Mouse (Mus musculus) stomach, postnatal 0 days (tissue): Measurements from ENCODE around the gene Grin2a.

ENCODE experiments used
- CTCF ChIP-seq: IDR thresholded peaks from 2 replicates; pipeline ENCODE4 v1.5.1; 2016; ENCODE audit warnings: antibody characterized with exemption, low read depth, mild to moderate bottlenecking, moderate library complexity
- EP300 ChIP-seq: optimal IDR thresholded peaks from 2 replicates; pipeline ENCODE3; 2016; ENCODE audit warnings: antibody characterized with exemption

DNA sequence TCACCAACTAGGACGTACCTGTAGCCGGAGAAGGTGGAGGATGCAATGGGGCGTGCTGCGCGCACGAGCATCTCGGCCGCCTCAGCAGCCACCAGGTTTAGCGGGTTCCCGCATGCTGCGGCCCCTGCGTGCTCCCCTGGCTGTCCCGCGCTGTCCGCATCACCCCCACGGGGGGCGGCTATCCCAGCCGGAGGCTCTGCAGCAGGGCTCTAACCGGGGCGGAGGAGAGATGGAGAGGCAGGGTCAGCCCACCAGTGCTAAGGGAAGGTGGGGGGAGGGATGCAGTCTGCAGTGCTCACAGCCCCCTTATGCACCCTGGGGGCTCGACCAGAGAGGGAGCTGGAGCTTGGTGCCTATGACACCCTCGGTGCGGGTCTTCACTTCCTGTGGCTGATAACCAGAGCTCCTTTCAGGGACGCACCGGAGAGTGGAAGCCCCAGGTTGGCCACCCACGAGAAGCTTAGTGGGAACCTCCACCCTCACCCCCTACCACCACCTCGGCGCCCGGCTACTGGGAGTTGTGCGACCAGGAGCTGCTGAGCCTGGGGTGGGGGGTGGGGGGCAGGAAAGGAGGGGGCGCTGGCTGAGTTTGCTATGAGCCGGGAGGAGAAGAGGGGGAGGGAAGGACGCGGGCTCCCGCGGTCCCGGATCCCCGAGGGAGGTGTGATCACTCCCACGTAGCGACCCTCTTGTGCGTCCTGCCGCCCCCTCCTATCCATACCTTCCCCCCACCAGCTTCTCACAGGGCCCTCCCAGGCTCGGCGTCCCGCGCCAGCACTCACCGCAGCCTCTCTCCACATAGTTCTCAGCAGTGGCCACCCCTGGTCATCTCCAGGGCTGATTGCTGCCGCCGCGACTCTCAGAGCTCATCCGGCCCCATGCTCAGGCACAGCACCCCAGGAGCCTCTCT is 1.1 kb downstream of the Grin2a start:
- TF ChIP-seq EP300 (no peak), CTCF (no peak)
